Mouse (Mus musculus) MEL (cell line): ENCODE measurements at regions not wholly inside any gene's neighbourhood (a gene's known extent, or its start where the extent isn't known, plus 50 kb on each side); places are given as distances from the start of the nearest gene placed in this dataset.

Experiments
- DNase-seq: peaks from one replicate; pipeline ENCODE4 v3.0.0; 2011; ENCODE audit warnings: low read depth, low spot score
- H3K27ac ChIP-seq: 2 replicates; pipeline ENCODE4 v1.5.1; 2012; ENCODE audit warnings: low read depth, mild to moderate bottlenecking, control low read depth, low read length, moderate library complexity; ENCODE audit not compliant: control insufficient read depth
- H3K27me3 ChIP-seq, 2 experiments: fragments of 150-350 bp in 1 of 2; sonication (generic) in 1 of 2; 2 replicates each; pipeline ENCODE4 v1.6.1; 2012; ENCODE audit warnings: low read length in 2 of 2, mild to moderate bottlenecking in 2 of 2, improper control_type of control experiment in 1 of 2, moderate library complexity in 1 of 2; ENCODE audit not compliant: insufficient read depth in 2 of 2, control insufficient read depth in 1 of 2
- H3K36me3 ChIP-seq, 2 experiments: 2 replicates each; pipeline ENCODE4 v1.6.1; 2012 to 2014; ENCODE audit warnings: low read length in 2 of 2, improper control_type of control experiment in 1 of 2, inconsistent platforms in 1 of 2, mild to moderate bottlenecking in 1 of 2; ENCODE audit not compliant: insufficient read depth in 2 of 2, control insufficient read depth in 1 of 2
- H3K4me1 ChIP-seq, 2 experiments: fragments of 150-350 bp in 1 of 2; sonication (generic) in 1 of 2; 2 replicates each; pipeline ENCODE4 v1.6.1; 2012; ENCODE audit warnings: low read length in 2 of 2, improper control_type of control experiment in 1 of 2, mild to moderate bottlenecking in 1 of 2; ENCODE audit not compliant: insufficient read depth in 2 of 2, control insufficient read depth in 1 of 2
- H3K4me3 ChIP-seq, 2 experiments: fragments of 150-350 bp in 1 of 2; sonication (generic) in 1 of 2; 2 replicates each; pipeline ENCODE4 v1.5.1; 2012; ENCODE audit warnings: low read depth in 2 of 2, low read length in 2 of 2, mild to moderate bottlenecking in 2 of 2, moderate library complexity in 2 of 2, control low read depth in 1 of 2, improper control_type of control experiment in 1 of 2; ENCODE audit not compliant: control insufficient read depth in 1 of 2, insufficient read depth in 1 of 2
- H3K79me2 ChIP-seq: 2 replicates; pipeline ENCODE4 v1.6.1; 2012; ENCODE audit warnings: mild to moderate bottlenecking, low read length, moderate library complexity; ENCODE audit not compliant: control insufficient read depth, poor library complexity, insufficient read depth
- H3K9ac ChIP-seq: 2 replicates; pipeline ENCODE4 v1.6.1; 2012; ENCODE audit warnings: low read depth, mild to moderate bottlenecking, control low read depth, low read length, moderate library complexity; ENCODE audit not compliant: control insufficient read depth, poor library complexity, severe bottlenecking
- H3K9me3 ChIP-seq: fragments of 150-350 bp; sonication (generic); replicated peaks from 2 replicates; pipeline ENCODE4 v1.6.1; 2012; ENCODE audit warnings: mild to moderate bottlenecking, low read length, improper control_type of control experiment, moderate library complexity; ENCODE audit not compliant: insufficient read depth
- CHD2 ChIP-seq: IDR thresholded peaks from 2 replicates; pipeline ENCODE4 v1.6.1; 2011; ENCODE audit warnings: low read length, improper control_type of control experiment
- GABPA ChIP-seq: IDR thresholded peaks from 2 replicates; pipeline ENCODE4 v1.6.1; 2012; ENCODE audit warnings: low read depth, mild to moderate bottlenecking, inconsistent platforms, low read length, improper control_type of control experiment, moderate library complexity
- GATA1 ChIP-seq: IDR thresholded peaks from 2 replicates; pipeline ENCODE4 v1.6.1; 2011; ENCODE audit warnings: low read depth, low read length, improper control_type of control experiment
- JUND ChIP-seq: IDR thresholded peaks from 2 replicates; pipeline ENCODE4 v1.6.1; 2011; ENCODE audit warnings: low read depth, mild to moderate bottlenecking, improper control_type of control experiment, low read length
- MXI1 ChIP-seq: IDR thresholded peaks from 2 replicates; pipeline ENCODE4 v1.6.1; 2011; ENCODE audit warnings: mild to moderate bottlenecking, low read depth, low read length, improper control_type of control experiment
- POLR2AphosphoS5 ChIP-seq: IDR thresholded peaks from 2 replicates; pipeline ENCODE4 v1.6.1; 2012; ENCODE audit warnings: low read depth, borderline replicate concordance, mild to moderate bottlenecking, inconsistent platforms, low read length, moderate library complexity, mixed read lengths
- RAD21 ChIP-seq: IDR thresholded peaks from 2 replicates; pipeline ENCODE4 v1.6.1; 2011; ENCODE audit warnings: mild to moderate bottlenecking, low read depth, low read length, improper control_type of control experiment

GRCm38 (mm10) chrX:169386640-169387039 is 66.5 kb upstream of the Hccs start:
- Histone ChIP-seq H3K79me2 (no peaks in the 10 kb centered on the region), H3K4me3 (no peak overlapping the region), H3K4me1 (no peaks in the 10 kb centered on the region), H3K27me3 (no peaks in the 10 kb centered on the region), H3K27ac (no peak overlapping the region), H3K9me3 (no peaks in the 10 kb centered on the region), H3K9ac (no peak overlapping the region), H3K36me3 (no peaks in the 10 kb centered on the region)
- no peak for DNase-seq
- no peak for TF ChIP-seq GATA1
- TF ChIP-seq RAD21: no peak
- TF ChIP-seq MXI1: no peak
- TF ChIP-seq POLR2AphosphoS5: no peak
- no peak for TF ChIP-seq JUND
- no peak for TF ChIP-seq CHD2
- TF ChIP-seq GABPA: no peak
